Mouse (Mus musculus): ENCODE results near the gene Hist3h2a.
"Not testable (repeated sequence)": the region's sequence is repeated elsewhere in the genome, so short reads cannot be mapped to it uniquely, and the experiment has no call there.

The Hist3h2a gene

GRCm38 (mm10) chr11:58947798-58948528, 6.5 kb upstream of the Hist3h2a start:
- DNase-seq, result peak; percentile 77

- DNase-seq, result peak; percentile 85
Measured at GRCm38 (mm10) chr11:58948542-58949479, 5.7 kb upstream of the Hist3h2a start, which contains the start of gene Hist3h2ba. Gene Hist3h2ba (plus strand): TSS chr11:58948920.

- DNase-seq, result peak; percentile 54
Measured at GRCm38 (mm10) chr11:58949480-58950431, 4.7 kb upstream of the Hist3h2a start.

DNA sequence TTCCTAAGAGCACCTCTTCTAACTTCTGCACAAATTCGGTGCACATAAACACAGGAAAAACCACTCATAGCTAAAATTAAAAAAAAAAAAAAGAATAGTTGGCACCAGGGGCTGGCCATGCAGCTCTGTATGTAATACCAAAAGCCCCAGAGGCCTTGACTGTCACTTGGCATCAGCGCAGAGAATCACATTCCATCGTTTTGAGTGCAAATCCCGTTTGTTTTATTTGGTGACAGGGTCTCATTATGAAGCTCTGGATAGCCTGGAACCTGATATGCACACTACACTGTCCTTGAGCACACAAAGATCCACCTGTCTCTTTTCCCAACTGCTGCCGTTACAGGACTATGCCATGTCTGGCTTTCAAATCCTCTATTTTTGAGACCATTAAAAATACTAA, 3.3 kb upstream of the Hist3h2a start:
- no peak for DNase-seq

GRCm38 (mm10) chr11:58953351-58954169, 925 bp upstream of the Hist3h2a start:
- peak; percentile 59 for DNase-seq

- DNase-seq, result not testable (repeated sequence)
Measured at GRCm38 (mm10) chr11:58954170-58954419, 390 bp upstream of the Hist3h2a start.

GRCm38 (mm10) chr11:58955143-58955867, 820 bp downstream of the Hist3h2a start:
- DNase-seq, result peak; percentile 56

GRCm38 (mm10) chr11:58955868-58956257, 1.4 kb downstream of the Hist3h2a start:
- no peak for DNase-seq

- no peak for DNase-seq
Measured at GRCm38 (mm10) chr11:58957226-58957914, 2.9 kb downstream of the Hist3h2a start.

- DNase-seq, result no peak
Measured at GRCm38 (mm10) chr11:58958536-58958935, 4.1 kb downstream of the Hist3h2a start.

DNA sequence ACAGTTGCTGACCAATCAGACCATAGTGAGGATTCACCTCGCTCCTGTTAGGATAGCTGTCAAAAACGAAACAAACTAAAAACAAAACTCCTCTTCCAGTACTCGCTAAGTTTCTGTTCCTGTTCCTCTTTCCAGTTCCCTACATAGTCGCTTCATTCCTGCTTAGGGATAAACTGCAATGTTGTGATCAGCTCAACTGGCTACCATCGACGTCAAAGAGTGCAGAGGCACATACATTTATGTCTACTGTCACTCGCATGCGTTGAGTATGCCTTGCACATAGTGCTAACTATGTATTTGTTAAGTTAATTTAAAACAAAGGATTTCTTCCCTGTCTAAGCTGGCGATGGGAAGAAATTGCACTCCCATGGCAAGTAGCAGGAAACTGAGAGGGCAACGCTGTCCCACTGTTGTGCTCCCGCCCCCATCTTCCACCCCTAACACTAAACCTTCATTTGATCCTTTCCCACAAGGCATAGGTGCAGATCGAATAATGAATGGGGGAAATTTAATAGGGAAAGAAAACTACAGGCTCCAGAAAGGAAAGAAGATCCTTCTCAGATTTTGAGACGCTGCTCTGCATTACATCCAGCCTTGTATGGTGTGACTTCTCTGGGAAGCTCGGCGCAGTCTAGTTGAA, 4.8 kb downstream of the Hist3h2a start:
- no peak for DNase-seq

- DNase-seq, result peak; percentile 74
Measured at GRCm38 (mm10) chr11:58959921-58960465, 5.5 kb downstream of the Hist3h2a start.

DNA sequence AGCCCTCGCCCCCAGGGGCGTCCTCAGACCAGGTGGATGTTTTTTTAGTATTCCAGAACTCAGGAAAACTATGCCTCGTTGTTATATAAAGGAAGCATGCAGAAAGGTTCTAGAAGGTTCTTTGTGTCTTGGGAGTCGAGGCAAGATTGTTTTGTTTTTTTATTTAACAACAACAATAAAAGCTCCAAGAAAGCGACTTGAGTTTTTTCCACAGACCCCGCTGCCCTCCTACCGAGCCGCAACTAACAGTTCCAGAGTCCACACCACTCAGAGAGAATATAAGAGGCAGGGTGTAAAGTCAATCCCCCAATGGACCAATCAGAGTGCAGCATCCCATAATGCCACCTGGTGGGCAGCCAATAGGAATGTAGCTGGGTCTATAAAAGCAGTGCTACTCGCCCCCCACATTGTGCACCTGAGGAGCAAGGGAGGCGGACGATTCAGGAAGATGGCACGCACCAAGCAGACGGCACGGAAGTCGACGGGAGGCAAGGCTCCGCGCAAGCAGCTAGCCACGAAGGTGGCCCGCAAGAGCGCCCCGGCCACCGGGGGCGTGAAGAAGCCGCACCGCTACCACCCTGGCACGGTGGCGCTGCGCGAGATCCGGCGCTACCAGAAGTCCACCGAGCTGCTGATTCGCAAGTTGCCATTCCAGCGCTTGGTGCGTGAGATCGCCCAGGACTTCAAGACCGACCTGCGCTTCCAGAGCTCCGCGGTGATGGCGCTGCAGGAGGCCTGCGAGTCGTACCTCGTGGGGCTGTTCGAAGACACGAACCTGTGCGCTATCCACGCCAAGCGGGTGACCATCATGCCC, 7.1 kb downstream of the Hist3h2a start:
- no peak for DNase-seq

- peak; percentile 42 for DNase-seq
Measured at GRCm38 (mm10) chr11:58963543-58963942, 9.1 kb downstream of the Hist3h2a start.

DNA sequence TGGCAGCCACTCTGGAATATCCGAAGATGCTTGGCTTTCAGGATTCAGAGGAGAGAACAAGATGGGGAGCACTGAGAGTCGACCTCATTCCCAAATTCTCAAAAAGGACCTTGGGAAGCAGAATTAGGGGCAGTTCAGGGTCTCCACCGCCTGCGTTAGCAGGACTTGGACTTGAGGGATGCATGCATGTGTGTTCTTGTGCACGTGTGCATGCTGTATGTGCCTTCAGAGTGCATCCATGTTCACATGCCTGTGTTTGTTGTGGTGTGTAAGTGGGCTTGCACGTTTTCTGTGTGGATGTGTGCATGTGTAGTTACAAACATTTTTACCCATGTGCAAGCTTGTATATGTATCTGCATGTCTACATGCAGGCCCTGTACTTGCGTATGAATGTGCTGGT, 9.7 kb downstream of the Hist3h2a start:
- DNase-seq, result no peak

DNA sequence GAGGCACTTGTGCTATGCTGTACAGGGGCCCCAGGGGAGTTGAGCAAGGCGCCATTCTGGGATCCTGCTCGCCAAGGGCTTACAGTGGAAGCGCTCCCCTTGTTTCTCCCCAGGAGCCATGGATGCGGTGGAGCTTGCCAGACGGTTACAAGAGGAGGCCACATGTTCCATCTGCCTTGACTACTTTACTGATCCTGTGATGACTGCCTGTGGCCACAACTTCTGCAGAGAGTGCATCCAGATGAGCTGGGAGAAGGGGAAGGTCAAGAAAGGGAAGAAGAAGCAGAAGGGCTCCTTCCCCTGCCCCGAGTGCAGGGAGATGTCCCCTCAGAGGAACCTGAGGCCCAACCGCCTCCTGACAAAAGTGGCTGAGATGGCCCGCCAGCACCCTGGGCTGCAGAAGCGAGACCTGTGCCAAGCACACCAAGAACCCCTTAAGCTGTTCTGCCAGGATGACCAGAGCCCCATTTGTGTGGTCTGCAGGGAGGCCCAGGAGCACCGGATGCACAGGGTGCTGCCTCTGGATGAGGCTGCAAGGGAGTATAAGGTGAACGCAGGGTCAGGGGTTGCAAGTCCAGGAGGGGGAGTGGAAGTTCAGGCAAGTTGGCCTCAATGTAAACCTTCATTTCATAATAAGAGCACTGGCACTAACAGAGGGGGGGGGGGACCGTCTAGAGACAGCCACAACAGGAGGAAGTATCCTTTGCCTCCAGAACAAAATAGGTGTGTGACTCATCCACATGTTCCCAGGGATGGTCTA, 10.7 kb downstream of the Hist3h2a start:
- DNase-seq, result no peak

GRCm38 (mm10) chr11:58967346-58967745, 12.9 kb downstream of the Hist3h2a start:
- peak; percentile 69 for DNase-seq

- DNase-seq, result no peak
Measured at GRCm38 (mm10) chr11:58968551-58968950, 14.1 kb downstream of the Hist3h2a start.

Data from thymus, postnatal 14 days (tissue).